Comparison of ENCODE assay signal across 8 mouse cellular contexts in genomic region chr2:4018431-4018876, GRCm38 (mm10). TPM values are rescaled to one million over a fixed set of nuclear protein-coding genes. Genes with fewer than 3 reads are reported as not detected.
DNase-seq lines count a peak whose midpoint lies in the region; ATAC-seq lines count a peak whose summit lies in the region.

No protein-coding gene starts in this region.

- no peak for ATAC-seq in heart, embryonic 16.5 days (replicated peaks; ENCODE audit: extremely low read depth, insufficient read depth, low FRiP score)
- no peak for ATAC-seq in CD4-positive, CD25-positive, alpha-beta regulatory T cell, adult 4 months

- H3K4me2 ChIP-seq in heart, embryonic 16.5 days (ENCODE audit: low read depth, low read length), result peak overlapping the region; percentile 42

- H3K4me3 ChIP-seq in heart, embryonic 16.5 days (ENCODE audit: low read length), result no peak overlapping the region

- H3K4me1 ChIP-seq in heart, embryonic 16.5 days (ENCODE audit: control insufficient read depth, insufficient read depth, low read length), result no peaks in the 10 kb centered on the region

- WGBS in heart, embryonic 16.5 days, result 37% methylated on average over 11 of the region's 11 CpGs

- H3K27me3 ChIP-seq in heart, embryonic 16.5 days (ENCODE audit: control insufficient read depth, insufficient read depth, low read length), result no peaks in the 10 kb centered on the region

- no peak overlapping the region for H3K27ac ChIP-seq in heart, embryonic 16.5 days (ENCODE audit: low read length)

- H3K9me3 ChIP-seq in heart, embryonic 16.5 days (replicated peaks; ENCODE audit: control insufficient read depth, low read length), result no peaks in the 10 kb centered on the region

- no peak overlapping the region for H3K9ac ChIP-seq in heart, embryonic 16.5 days (ENCODE audit: low read length)

- H3K36me3 ChIP-seq in heart, embryonic 16.5 days (ENCODE audit: control insufficient read depth, insufficient read depth), result no peaks in the 10 kb centered on the region

- no peak for DNase-seq in heart, adult 8-10 months (ENCODE audit: low spot score)
- peak; percentile 23 to 29 for DNase-seq in cerebellum, postnatal 25 days
- peak; percentile 63 to 73 for DNase-seq in frontal cortex, postnatal 36 days (ENCODE audit: low spot score in 2 of 2)
- peak; percentile 9 to 55 for DNase-seq in left cerebral cortex, adult 9 months (ENCODE audit: low spot score in 2 of 2)
- peak; percentile 71 for DNase-seq in retina, embryonic 14.5 days (ENCODE audit: low spot score)
- DNase-seq in spleen, postnatal 14 days (ENCODE audit: low spot score in 2 of 2), result no peak

RNA-seq across cellular contexts. Expression of gene Frmd4a, which starts 0.9 kb away (rescaled TPM):
- polyA plus RNA-seq in heart, embryonic 16.5 days (2015; fragmentation: Nextera tagmentation; extraction: Ambion mirVana), result 18.8 and 19.3 TPM in 2 replicates
- 10 to 100 TPM; 16.0 to 23.6 (median 21.8) TPM for total RNA-seq in heart, adult 8-10 months (2022)
- 1 to 10 TPM; 1.2 TPM for polyA plus RNA-seq in CD4-positive, CD25-positive, alpha-beta regulatory T cell, adult 4 months (2017; shearing (Covaris generic))

Comparison
In these comparisons a context has a peak if more than half of its experiments do, and no peak if none do; other contexts are left out.
1. DNase-seq: peak in cerebellum, postnatal 25 days (2 of 2), frontal cortex, postnatal 36 days (2 of 2), left cerebral cortex, adult 9 months (2 of 2) and retina, embryonic 14.5 days (single experiment); none in heart, adult 8-10 months (single experiment) and spleen, postnatal 14 days (0 of 2).